Mouse (Mus musculus) midbrain, embryonic 16.5 days (tissue): ENCODE data around the gene Usp3. TPM values are rescaled to one million over a fixed set of nuclear protein-coding genes. Genes with fewer than 3 reads are reported as not detected.

ENCODE experiments used
- ATAC-seq: fragments of 200-750 bp; cut with Nextera tagmentation; 2 replicates; pipeline ENCODE4 v1.8.0; 2017; ENCODE audit warnings: moderate TSS enrichment
- H3K27ac ChIP-seq: fragments of 300-500 bp; sonication (generic); 2 replicates; pipeline ENCODE4 v1.5.1; 2014; ENCODE audit warnings: mild to moderate bottlenecking, low read length, mixed read lengths
- H3K27me3 ChIP-seq: fragments of 300-500 bp; sonication (generic); 2 replicates; pipeline ENCODE4 v1.6.1; 2014; ENCODE audit warnings: low read depth, low read length, mixed read lengths; ENCODE audit not compliant: control insufficient read depth, insufficient read depth
- H3K36me3 ChIP-seq: fragments of 300-500 bp; sonication (generic); 2 replicates; pipeline ENCODE4 v1.6.1; 2014; ENCODE audit warnings: mild to moderate bottlenecking, low read length, moderate library complexity, mixed read lengths; ENCODE audit not compliant: control insufficient read depth, insufficient read depth
- H3K4me1 ChIP-seq: fragments of 300-500 bp; sonication (generic); 2 replicates; pipeline ENCODE4 v1.6.1; 2014; ENCODE audit warnings: mild to moderate bottlenecking, low read length, mixed read lengths; ENCODE audit not compliant: control insufficient read depth, insufficient read depth
- H3K4me2 ChIP-seq: fragments of 300-500 bp; sonication (generic); 2 replicates; pipeline ENCODE4 v1.6.1; 2014; ENCODE audit warnings: mild to moderate bottlenecking, low read length, mixed read lengths
- H3K4me3 ChIP-seq: fragments of 300-500 bp; sonication (generic); 2 replicates; pipeline ENCODE4 v1.5.1; 2014; ENCODE audit warnings: low read depth, mild to moderate bottlenecking, low read length, moderate library complexity, mixed read lengths
- H3K9ac ChIP-seq: fragments of 300-500 bp; sonication (generic); 2 replicates; pipeline ENCODE4 v1.6.1; 2014; ENCODE audit warnings: low read depth, low read length, mixed read lengths
- H3K9me3 ChIP-seq: fragments of 300-500 bp; sonication (generic); replicated peaks from 2 replicates; pipeline ENCODE4 v1.6.1; 2014; ENCODE audit warnings: mild to moderate bottlenecking, low read length, mixed read lengths; ENCODE audit not compliant: control insufficient read depth, poor library complexity, severe bottlenecking
- WGBS: fragments of 180-500 bp; shearing (Covaris S2); extraction: QIAGEN DNeasy Blood & Tissue Kit; methylation state at CpG from one replicate; pipeline ENCODE4 v1.1.7; 2014; 5-methylcytosine and 5-hydroxymethylcytosine counted together
- polyA plus RNA-seq: library from polyadenylated mRNA; unstranded; fragments of >200 nt; fragmentation: Nextera tagmentation; extraction: Ambion mirVana; gene quantifications from 2 replicates; pipeline ENCODE4 v1.2.1, GENCODE M21; 2015

The Usp3 gene
- polyA plus RNA-seq, 1 experiment from 2014 or later: 43.5 TPM

- H3K9me3 ChIP-seq: no peaks in the 10 kb centered on the region
- 0 out of 2 replicates have a peak, but pooled peaks cover 5% of the 10 kb centered on the region for H3K4me1 ChIP-seq
- no peaks in the 10 kb centered on the region for H3K36me3 ChIP-seq
- ATAC-seq: no peak
- WGBS: 93% methylated on average over 1 of the region's 1 CpGs
- H3K9ac ChIP-seq: no peak overlapping the region
- no peaks in the 10 kb centered on the region for H3K27me3 ChIP-seq
- H3K4me3 ChIP-seq: no peak overlapping the region
- no peak overlapping the region for H3K27ac ChIP-seq
- H3K4me2 ChIP-seq: no peak overlapping the region
These were observed 30.7 kb downstream of the Usp3 start for GRCm38 (mm10) chr9:66562215-66562614.

GRCm38 (mm10) chr9:66561496-66561895, 31.4 kb downstream of the Usp3 start:
- Histone ChIP-seq H3K9me3 (no peaks in the 10 kb centered on the region), H3K4me3 (no peak overlapping the region), H3K27ac (no peak overlapping the region), H3K4me1 (0 out of 2 replicates have a peak, but pooled peaks cover 5% of the 10 kb centered on the region), H3K27me3 (no peaks in the 10 kb centered on the region), H3K4me2 (no peak overlapping the region), H3K9ac (no peak overlapping the region), H3K36me3 (no peaks in the 10 kb centered on the region)
- no peak for ATAC-seq
- WGBS: 93% methylated on average over 2 of the region's 2 CpGs

DNA sequence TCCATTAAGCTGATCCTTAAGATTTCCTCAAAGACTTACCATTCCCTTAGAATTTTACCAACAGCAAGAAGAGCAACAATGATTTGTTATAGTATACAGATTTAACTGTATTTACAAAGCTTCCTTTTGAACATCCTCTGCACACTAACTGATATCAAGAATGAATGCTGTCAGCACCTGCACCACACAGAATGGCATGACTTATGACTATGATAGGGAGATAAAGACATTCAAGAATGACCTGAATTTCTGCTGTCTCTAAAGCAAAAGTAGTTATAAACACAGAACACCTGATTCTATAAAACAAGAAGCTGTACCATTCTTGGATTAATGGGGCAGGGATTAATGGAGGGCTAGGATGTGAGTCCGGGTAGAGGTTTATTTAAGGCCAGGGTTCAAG, 32.2 kb downstream of the Usp3 start:
- 0 out of 2 replicates have a peak, but pooled peaks cover 5% of the 10 kb centered on the region for H3K4me1 ChIP-seq
- WGBS: 71% methylated on average over 1 of the region's 1 CpGs
- no peak for ATAC-seq
- no peak overlapping the region for H3K4me3 ChIP-seq
- no peaks in the 10 kb centered on the region for H3K9me3 ChIP-seq
- no peak overlapping the region for H3K4me2 ChIP-seq
- no peaks in the 10 kb centered on the region for H3K27me3 ChIP-seq
- H3K27ac ChIP-seq: peak overlapping the region; percentile 50; the same call in 1 of the 2 replicates
- H3K9ac ChIP-seq: no peak overlapping the region
- H3K36me3 ChIP-seq: no peaks in the 10 kb centered on the region

GRCm38 (mm10) chr9:66560295-66560694, 32.6 kb downstream of the Usp3 start:
- Histone ChIP-seq H3K4me1 (0 out of 2 replicates have a peak, but pooled peaks cover 5% of the 10 kb centered on the region), H3K36me3 (no peaks in the 10 kb centered on the region), H3K9me3 (no peaks in the 10 kb centered on the region), H3K27ac (0 out of 2 replicates have a peak overlapping the region, but pooled peaks have one; percentile 42), H3K4me3 (no peak overlapping the region), H3K4me2 (no peak overlapping the region), H3K9ac (no peak overlapping the region), H3K27me3 (no peaks in the 10 kb centered on the region)
- WGBS: 16% methylated on average over 2 of the region's 2 CpGs
- ATAC-seq: no peak

- no peak overlapping the region for H3K4me3 ChIP-seq
- H3K4me2 ChIP-seq: no peak overlapping the region
- WGBS: 94% methylated on average over 4 of the region's 4 CpGs
- 0 out of 2 replicates have a peak, but pooled peaks cover 5% of the 10 kb centered on the region for H3K4me1 ChIP-seq
- H3K9ac ChIP-seq: no peak overlapping the region
- no peaks in the 10 kb centered on the region for H3K9me3 ChIP-seq
- H3K36me3 ChIP-seq: no peaks in the 10 kb centered on the region
- no peaks in the 10 kb centered on the region for H3K27me3 ChIP-seq
- ATAC-seq: no peak
- H3K27ac ChIP-seq: no peak overlapping the region
These were observed 34.0 kb downstream of the Usp3 start for GRCm38 (mm10) chr9:66558971-66559370.

- no peaks in the 10 kb centered on the region for H3K9me3 ChIP-seq
- H3K4me2 ChIP-seq: no peak overlapping the region
- 83% methylated on average over 4 of the region's 4 CpGs for WGBS
- H3K27ac ChIP-seq: no peak overlapping the region
- H3K9ac ChIP-seq: no peak overlapping the region
- H3K36me3 ChIP-seq: peaks cover 3% of the 10 kb centered on the region
- H3K4me3 ChIP-seq: no peak overlapping the region
- H3K27me3 ChIP-seq: no peaks in the 10 kb centered on the region
- ATAC-seq: no peak
- no peaks in the 10 kb centered on the region for H3K4me1 ChIP-seq
These were observed 50.2 kb downstream of the Usp3 start for GRCm38 (mm10) chr9:66542785-66543184.

GRCm38 (mm10) chr9:66521595-66521994, 71.3 kb downstream of the Usp3 start:
- Histone ChIP-seq H3K9me3 (no peaks in the 10 kb centered on the region), H3K27ac (no peak overlapping the region), H3K4me3 (no peak overlapping the region), H3K4me2 (no peak overlapping the region), H3K36me3 (peaks cover 42% of the 10 kb centered on the region), H3K9ac (no peak overlapping the region), H3K4me1 (no peaks in the 10 kb centered on the region), H3K27me3 (no peaks in the 10 kb centered on the region)
- ATAC-seq: no peak
- 96% methylated on average over 3 of the region's 3 CpGs for WGBS

- H3K9me3 ChIP-seq: no peaks in the 10 kb centered on the region
- H3K36me3 ChIP-seq: peaks cover 39% of the 10 kb centered on the region
- H3K4me1 ChIP-seq: no peaks in the 10 kb centered on the region
- no peak overlapping the region for H3K4me3 ChIP-seq
- H3K9ac ChIP-seq: no peak overlapping the region
- WGBS: 94% methylated on average over 4 of the region's 4 CpGs
- no peak for ATAC-seq
- H3K27me3 ChIP-seq: no peaks in the 10 kb centered on the region
- no peak overlapping the region for H3K4me2 ChIP-seq
- no peak overlapping the region for H3K27ac ChIP-seq
These were observed 72.6 kb downstream of the Usp3 start for GRCm38 (mm10) chr9:66520299-66520698.

GRCm38 (mm10) chr9:66518901-66519300, 74.0 kb downstream of the Usp3 start:
- no peak for ATAC-seq
- Histone ChIP-seq H3K9me3 (no peaks in the 10 kb centered on the region), H3K4me2 (no peak overlapping the region), H3K27me3 (no peaks in the 10 kb centered on the region), H3K4me1 (no peaks in the 10 kb centered on the region), H3K9ac (no peak overlapping the region), H3K27ac (no peak overlapping the region), H3K4me3 (no peak overlapping the region), H3K36me3 (peaks cover 36% of the 10 kb centered on the region)
- 32% methylated on average over 5 of the region's 5 CpGs for WGBS
